Mouse (Mus musculus) megakaryocyte, embryonic 14.5 days (primary cell): ENCODE results near the gene Smurf1. TPM values are rescaled to one million over a fixed set of nuclear protein-coding genes. Genes with fewer than 3 reads are reported as not detected.

Experiments
- H3K27me3 ChIP-seq: replicated peaks from 2 replicates; pipeline ENCODE3; 2012; ENCODE audit warnings: inconsistent platforms
- H3K36me3 ChIP-seq: replicated peaks from 2 replicates; pipeline ENCODE3; 2012; ENCODE audit warnings: low read length, inconsistent platforms, mixed read lengths
- H3K4me1 ChIP-seq: 2 replicates; pipeline ENCODE4 v1.6.1; 2012; ENCODE audit warnings: inconsistent platforms
- H3K4me3 ChIP-seq: replicated peaks from 2 replicates; pipeline ENCODE3; 2012; ENCODE audit warnings: moderate library complexity, mild to moderate bottlenecking, inconsistent platforms
- H3K9me3 ChIP-seq: 2 replicates; pipeline ENCODE4 v1.6.1; 2012; ENCODE audit warnings: inconsistent platforms
- FLI1 ChIP-seq: IDR thresholded peaks from 2 replicates; pipeline ENCODE4 v1.6.1; 2012; ENCODE audit warnings: low read length, inconsistent platforms, mixed read lengths
- GATA1 ChIP-seq: IDR thresholded peaks from 3 replicates; pipeline ENCODE4 v1.6.1; 2012; ENCODE audit warnings: mixed read lengths, low read length, inconsistent platforms, borderline replicate concordance
- polyA plus RNA-seq: library from polyadenylated mRNA; stranded (reverse); fragments of >175 nt; gene quantifications from 2 replicates; pipeline ENCODE4 v1.2.3, GENCODE M21; 2012; ENCODE audit warnings: low replicate concordance; ENCODE audit not compliant: insufficient read depth

Smurf1 gene
- polyA plus RNA-seq, 1 experiment, result 3.2 TPM

DNA sequence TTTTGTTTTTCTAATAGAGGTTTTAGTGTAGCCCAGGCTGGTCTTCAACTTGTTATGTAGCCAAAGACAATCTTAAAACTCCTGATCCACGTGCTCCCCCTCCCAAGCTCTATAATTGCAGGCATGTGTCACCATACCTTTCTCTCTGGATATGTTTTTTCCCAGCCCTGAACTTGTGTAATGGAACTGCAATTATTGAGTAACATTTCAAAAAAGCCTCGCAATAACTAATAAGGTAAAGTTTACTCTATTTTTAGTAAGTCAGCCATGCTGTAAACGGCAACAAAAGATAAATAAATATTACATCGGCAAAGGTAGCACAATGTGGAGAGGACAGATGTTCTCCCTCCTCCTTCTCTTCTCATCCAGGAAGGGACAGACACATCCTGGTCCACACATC lies 21.3 kb downstream of the Smurf1 start:
- H3K4me3 ChIP-seq, result no peak overlapping the region

GRCm38 (mm10) chr5:144943346-144943745 lies 22.3 kb downstream of the Smurf1 start:
- no peaks in the 10 kb centered on the region for H3K36me3 ChIP-seq
- H3K27me3 ChIP-seq, result peaks cover 4% of the 10 kb centered on the region
- peaks cover 17% of the 10 kb centered on the region; the same call in 1 of the 2 replicates for H3K4me1 ChIP-seq
- H3K9me3 ChIP-seq, result peaks cover 3% of the 10 kb centered on the region; the same call in 1 of the 2 replicates
- TF ChIP-seq FLI1 (no peak), GATA1 (no peak)
- H3K4me3 ChIP-seq, result no peak overlapping the region

More for the DNA sequence above, 21.3 kb downstream of the Smurf1 start:
- H3K27me3 ChIP-seq, result peaks cover 4% of the 10 kb centered on the region
- peaks cover 13% of the 10 kb centered on the region; the same call in 1 of the 2 replicates for H3K4me1 ChIP-seq
- no peaks in the 10 kb centered on the region for H3K36me3 ChIP-seq
- TF ChIP-seq FLI1, result no peak
- no peak for TF ChIP-seq GATA1
- peaks cover 3% of the 10 kb centered on the region; the same call in 1 of the 2 replicates for H3K9me3 ChIP-seq

DNA sequence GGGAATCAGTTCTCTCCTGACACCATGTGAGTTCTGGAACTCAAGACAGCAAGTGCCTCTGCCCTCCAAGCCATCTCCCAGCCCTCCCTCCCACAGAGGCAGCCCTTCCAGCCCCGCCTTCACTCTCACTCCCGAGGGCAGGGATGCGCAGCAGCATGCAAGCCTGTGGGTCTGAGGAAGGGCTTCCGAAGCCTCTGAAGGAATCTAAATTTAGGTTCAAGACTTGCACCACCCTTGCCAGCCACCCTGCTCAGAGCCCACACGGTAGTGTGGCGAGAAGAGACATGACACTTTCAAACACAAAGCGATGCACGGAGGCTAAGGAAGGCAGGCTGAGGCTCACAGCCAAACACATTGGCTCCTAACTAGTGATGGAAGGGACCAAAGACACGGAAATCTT lies 23.2 kb downstream of the Smurf1 start:
- H3K9me3 ChIP-seq, result peaks cover 3% of the 10 kb centered on the region; the same call in 1 of the 2 replicates
- TF ChIP-seq GATA1, result no peak
- no peak for TF ChIP-seq FLI1
- peaks cover 4% of the 10 kb centered on the region for H3K27me3 ChIP-seq
- no peaks in the 10 kb centered on the region for H3K36me3 ChIP-seq
- no peak overlapping the region for H3K4me3 ChIP-seq
- H3K4me1 ChIP-seq, result peaks cover 21% of the 10 kb centered on the region

DNA sequence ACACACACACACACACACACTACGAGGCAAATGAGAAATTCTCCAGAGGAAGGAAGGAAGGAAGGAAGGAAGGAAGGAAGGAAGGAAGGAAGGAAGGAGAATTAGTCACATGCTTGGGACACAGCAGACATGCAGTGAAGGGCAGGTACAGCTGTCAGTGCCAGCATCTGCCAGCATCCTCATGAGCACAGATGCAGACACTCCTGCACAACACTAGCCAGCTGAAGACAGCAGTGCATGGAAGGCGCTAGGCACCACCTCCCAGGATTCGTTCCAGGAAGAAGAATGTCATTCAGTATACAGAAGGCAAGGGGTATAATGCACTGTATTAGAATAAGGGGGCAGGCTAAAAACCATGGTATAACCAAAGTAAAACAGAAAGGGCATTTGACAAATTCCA lies 24.7 kb downstream of the Smurf1 start:
- TF ChIP-seq GATA1, result no peak
- no peak for TF ChIP-seq FLI1
- Histone ChIP-seq H3K9me3 (no peaks in the 10 kb centered on the region), H3K4me3 (peak overlapping the region; percentile 60), H3K27me3 (peaks cover 4% of the 10 kb centered on the region), H3K4me1 (peaks cover 36% of the 10 kb centered on the region), H3K36me3 (no peaks in the 10 kb centered on the region)

GRCm38 (mm10) chr5:144937304-144937703 lies 28.3 kb downstream of the Smurf1 start:
- no peaks in the 10 kb centered on the region for H3K9me3 ChIP-seq
- H3K4me3 ChIP-seq, result no peak overlapping the region
- H3K4me1 ChIP-seq, result peaks cover 54% of the 10 kb centered on the region
- H3K27me3 ChIP-seq, result peaks cover 1% of the 10 kb centered on the region
- TF ChIP-seq FLI1, result no peak
- TF ChIP-seq GATA1, result no peak
- no peaks in the 10 kb centered on the region for H3K36me3 ChIP-seq

GRCm38 (mm10) chr5:144933486-144933885 lies 32.2 kb downstream of the Smurf1 start:
- no peaks in the 10 kb centered on the region for H3K9me3 ChIP-seq
- TF ChIP-seq FLI1, result no peak
- no peak for TF ChIP-seq GATA1
- no peaks in the 10 kb centered on the region for H3K36me3 ChIP-seq
- peaks cover 48% of the 10 kb centered on the region for H3K4me1 ChIP-seq
- no peaks in the 10 kb centered on the region for H3K27me3 ChIP-seq
- no peak overlapping the region for H3K4me3 ChIP-seq

DNA sequence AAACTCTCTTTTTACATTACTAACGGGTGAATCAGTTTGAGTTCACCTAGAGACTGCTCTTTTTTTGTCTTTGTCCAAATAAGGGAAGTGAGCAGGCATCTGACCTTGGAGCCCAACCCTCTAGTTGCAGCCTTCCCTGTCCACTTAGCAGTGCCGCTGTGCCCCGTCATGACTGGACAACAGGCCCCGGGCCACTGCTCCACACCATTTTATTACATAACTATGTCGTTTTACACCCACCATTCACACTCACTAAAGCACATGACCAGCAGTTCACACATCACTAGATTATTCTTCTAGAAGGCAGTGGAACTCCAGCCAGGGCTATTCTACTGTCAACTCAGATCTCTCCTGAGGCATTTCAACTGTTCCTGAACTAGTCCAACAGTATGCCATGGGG lies 33.8 kb downstream of the Smurf1 start:
- H3K4me1 ChIP-seq, result peaks cover 36% of the 10 kb centered on the region
- no peaks in the 10 kb centered on the region for H3K36me3 ChIP-seq
- no peak overlapping the region for H3K4me3 ChIP-seq
- TF ChIP-seq GATA1 (no peak), FLI1 (no peak)
- H3K27me3 ChIP-seq, result no peaks in the 10 kb centered on the region
- no peaks in the 10 kb centered on the region for H3K9me3 ChIP-seq

DNA sequence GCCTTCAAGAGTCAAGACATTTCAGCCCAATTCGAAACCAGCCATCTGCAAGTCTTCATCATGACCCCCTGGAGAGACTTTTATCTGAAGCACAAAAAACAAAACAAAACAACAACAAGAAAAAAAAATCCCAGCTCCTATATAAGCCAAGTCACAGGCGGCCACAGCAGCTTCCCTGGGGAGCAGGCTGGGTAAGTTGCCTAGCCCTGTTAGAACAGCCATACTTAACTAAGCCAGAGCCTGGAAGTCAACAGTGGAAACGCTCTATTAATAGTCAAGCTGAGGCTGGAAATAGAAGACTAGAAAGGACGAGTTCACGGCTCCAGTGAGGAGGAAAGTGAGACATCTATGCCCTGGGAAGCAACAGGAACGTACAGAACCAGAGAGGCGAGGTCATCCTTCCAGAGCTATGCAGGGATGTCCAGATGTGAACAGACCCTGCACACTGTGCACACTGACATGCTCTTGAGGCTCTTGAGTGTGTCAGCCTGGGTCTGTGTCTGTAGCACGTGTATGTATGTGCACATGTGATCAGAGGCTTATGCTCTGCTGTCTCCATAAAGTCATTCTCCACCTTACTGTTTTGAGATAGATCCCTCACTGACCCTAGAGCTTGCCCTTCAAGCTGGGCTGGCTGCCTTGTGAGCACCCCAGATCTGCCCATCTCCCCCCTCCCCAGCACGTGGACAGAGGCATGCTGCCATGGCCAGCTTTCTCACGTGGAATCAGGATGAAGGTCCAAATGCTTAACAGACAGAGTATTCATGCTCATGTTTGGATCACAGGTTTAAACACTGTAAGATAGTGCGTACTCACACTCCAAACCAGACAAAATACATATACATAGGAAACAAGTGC lies 36.6 kb downstream of the Smurf1 start:
- Histone ChIP-seq H3K4me1 (peaks cover 15% of the 10 kb centered on the region), H3K36me3 (no peaks in the 10 kb centered on the region), H3K9me3 (no peaks in the 10 kb centered on the region), H3K27me3 (no peaks in the 10 kb centered on the region), H3K4me3 (no peak overlapping the region)
- TF ChIP-seq GATA1 (no peak), FLI1 (no peak)

DNA sequence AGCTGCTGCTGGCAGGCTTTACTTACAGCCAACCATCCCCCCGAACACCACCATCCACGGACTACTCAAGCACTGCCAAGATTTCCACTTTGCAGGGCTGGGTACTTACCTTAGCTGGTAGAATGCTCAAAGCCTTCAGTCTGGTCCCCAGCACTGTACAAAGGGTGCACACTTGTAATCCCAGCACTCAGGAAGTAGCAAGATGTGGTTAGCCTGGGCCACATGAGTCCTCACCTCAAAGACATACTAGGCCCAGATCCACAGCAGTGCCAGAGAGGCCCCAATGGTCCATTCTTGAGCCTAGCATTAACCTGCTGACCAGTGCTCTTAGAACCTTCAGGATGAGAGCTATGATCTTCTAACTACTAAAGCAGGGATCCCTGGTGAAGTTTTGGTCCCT lies 39.4 kb downstream of the Smurf1 start:
- TF ChIP-seq GATA1, result no peak
- no peak for TF ChIP-seq FLI1
- no peak overlapping the region for H3K4me3 ChIP-seq
- H3K9me3 ChIP-seq, result no peaks in the 10 kb centered on the region
- peaks cover 7% of the 10 kb centered on the region; the same call in 1 of the 2 replicates for H3K4me1 ChIP-seq
- H3K36me3 ChIP-seq, result no peaks in the 10 kb centered on the region
- peaks cover 1% of the 10 kb centered on the region for H3K27me3 ChIP-seq

DNA sequence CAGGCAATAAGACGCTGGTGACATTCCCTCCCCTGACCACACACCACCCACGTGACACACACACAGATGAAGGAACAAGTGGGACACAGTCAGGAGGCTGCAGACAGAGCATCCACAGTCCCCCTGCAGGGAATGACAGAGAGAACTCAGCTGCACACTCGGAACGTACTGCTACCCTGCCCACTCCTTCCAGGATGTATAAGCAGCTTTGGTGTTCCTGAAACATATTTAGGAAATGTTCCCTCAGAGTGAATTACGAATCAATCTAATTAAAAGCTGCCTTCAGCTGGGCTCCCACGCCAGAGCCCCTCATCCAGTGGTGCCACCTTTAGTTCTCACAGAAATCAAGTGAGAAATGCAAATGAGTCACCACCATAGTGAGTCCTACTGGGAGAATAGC lies 42.3 kb downstream of the Smurf1 start:
- H3K27me3 ChIP-seq, result peaks cover 4% of the 10 kb centered on the region
- H3K4me1 ChIP-seq, result peaks cover 9% of the 10 kb centered on the region
- H3K9me3 ChIP-seq, result no peaks in the 10 kb centered on the region
- H3K36me3 ChIP-seq, result no peaks in the 10 kb centered on the region
- TF ChIP-seq FLI1 (no peak), GATA1 (no peak)
- no peak overlapping the region for H3K4me3 ChIP-seq
